Mouse (Mus musculus) forebrain, embryonic 16.5 days (tissue): Measurements from ENCODE around the gene A4galt. TPM values are rescaled to one million over a fixed set of nuclear protein-coding genes. Genes with fewer than 3 reads are reported as not detected.

Experiments
- ATAC-seq: fragments of 200-750 bp; cut with Nextera tagmentation; 2 replicates; pipeline ENCODE4 v1.8.0; 2017; ENCODE audit warnings: mild to moderate bottlenecking, moderate library complexity
- H3K27ac ChIP-seq: fragments of 300-500 bp; sonication (generic); 2 replicates; pipeline ENCODE4 v1.5.1; 2014; ENCODE audit warnings: low read length, control low read depth
- H3K27me3 ChIP-seq: fragments of 300-500 bp; sonication (generic); replicated peaks from 2 replicates; pipeline ENCODE4 v1.6.1; 2014; ENCODE audit warnings: low read length; ENCODE audit not compliant: control insufficient read depth, insufficient read depth
- H3K36me3 ChIP-seq: fragments of 300-500 bp; sonication (generic); 2 replicates; pipeline ENCODE4 v1.6.1; 2014; ENCODE audit not compliant: control insufficient read depth, insufficient read depth
- H3K4me1 ChIP-seq: fragments of 300-500 bp; sonication (generic); replicated peaks from 2 replicates; pipeline ENCODE4 v1.6.1; 2014; ENCODE audit warnings: low read length; ENCODE audit not compliant: control insufficient read depth, insufficient read depth
- H3K4me2 ChIP-seq: fragments of 300-500 bp; sonication (generic); 2 replicates; pipeline ENCODE4 v1.6.1; 2014; ENCODE audit warnings: mild to moderate bottlenecking, low read length, control low read depth
- H3K4me3 ChIP-seq: fragments of 300-500 bp; sonication (generic); replicated peaks from 2 replicates; pipeline ENCODE4 v1.5.1; 2014; ENCODE audit warnings: mild to moderate bottlenecking, low read length, control low read depth
- H3K9ac ChIP-seq: fragments of 300-500 bp; sonication (generic); replicated peaks from 2 replicates; pipeline ENCODE4 v1.6.1; 2014; ENCODE audit warnings: low read depth, low read length, control low read depth
- H3K9me3 ChIP-seq: fragments of 300-500 bp; sonication (generic); 2 replicates; pipeline ENCODE4 v1.6.1; 2016; ENCODE audit warnings: low read length; ENCODE audit not compliant: control insufficient read depth
- WGBS: fragments of 180-500 bp; shearing (Covaris S2); extraction: QIAGEN DNeasy Blood & Tissue Kit; methylation state at CpG from one replicate; pipeline ENCODE4 v1.1.7; 2014; 5-methylcytosine and 5-hydroxymethylcytosine counted together
- polyA plus RNA-seq: library from polyadenylated mRNA; unstranded; fragments of >200 nt; fragmentation: Nextera tagmentation; extraction: Ambion mirVana; gene quantifications from 2 replicates; pipeline ENCODE4 v1.2.1, GENCODE M21; 2015

The A4galt gene
- polyA plus RNA-seq, 1 experiment from 2014 or later = 2.4 TPM

- Histone ChIP-seq H3K27ac (no peak overlapping the region), H3K4me1 (peaks cover 15% of the 10 kb centered on the region), H3K27me3 (peaks cover 24% of the 10 kb centered on the region), H3K4me2 (no peak overlapping the region), H3K9me3 (no peaks in the 10 kb centered on the region), H3K9ac (no peak overlapping the region), H3K36me3 (no peaks in the 10 kb centered on the region), H3K4me3 (no peak overlapping the region)
- WGBS = 95% methylated on average over 4 of the region's 4 CpGs
- ATAC-seq = no peak
Measured at GRCm38 (mm10) chr15:83255191-83255782, 3.7 kb upstream of the A4galt start.

- 75% methylated on average over 10 of the region's 10 CpGs for WGBS
- Histone ChIP-seq H3K36me3 (no peaks in the 10 kb centered on the region), H3K4me3 (no peak overlapping the region), H3K4me1 (peaks cover 15% of the 10 kb centered on the region), H3K27ac (no peak overlapping the region), H3K27me3 (peaks cover 32% of the 10 kb centered on the region), H3K4me2 (no peak overlapping the region), H3K9ac (no peak overlapping the region), H3K9me3 (no peaks in the 10 kb centered on the region)
- no peak for ATAC-seq
Measured at GRCm38 (mm10) chr15:83254372-83255070, 2.9 kb upstream of the A4galt start.

GRCm38 (mm10) chr15:83252060-83252459, 486 bp upstream of the A4galt start:
- H3K4me2 ChIP-seq = no peak overlapping the region
- no peaks in the 10 kb centered on the region for H3K36me3 ChIP-seq
- H3K4me1 ChIP-seq = peaks cover 12% of the 10 kb centered on the region
- ATAC-seq = no peak
- H3K27ac ChIP-seq = no peak overlapping the region
- peaks cover 33% of the 10 kb centered on the region for H3K27me3 ChIP-seq
- H3K9me3 ChIP-seq = no peaks in the 10 kb centered on the region
- 67% methylated on average over 14 of the region's 14 CpGs for WGBS
- H3K9ac ChIP-seq = no peak overlapping the region
- no peak overlapping the region for H3K4me3 ChIP-seq

GRCm38 (mm10) chr15:83250651-83251175, 861 bp downstream of the A4galt start:
- Histone ChIP-seq H3K27me3 (peaks cover 33% of the 10 kb centered on the region), H3K4me3 (peak overlapping the region; percentile 41), H3K4me1 (peaks cover 12% of the 10 kb centered on the region), H3K9me3 (no peaks in the 10 kb centered on the region), H3K27ac (no peak overlapping the region), H3K4me2 (peak overlapping the region; percentile 63), H3K9ac (peak overlapping the region; percentile 44), H3K36me3 (no peaks in the 10 kb centered on the region)
- under 1% methylated on average over 20 of the region's 20 CpGs for WGBS
- ATAC-seq = no peak

- Histone ChIP-seq H3K9me3 (no peaks in the 10 kb centered on the region), H3K27me3 (peaks cover 33% of the 10 kb centered on the region), H3K4me3 (no peak overlapping the region), H3K9ac (no peak overlapping the region), H3K36me3 (no peaks in the 10 kb centered on the region), H3K4me1 (peaks cover 12% of the 10 kb centered on the region), H3K27ac (no peak overlapping the region), H3K4me2 (no peak overlapping the region)
- no peak for ATAC-seq
- 88% methylated on average over 12 of the region's 12 CpGs for WGBS
Measured at GRCm38 (mm10) chr15:83249535-83250287, 1.9 kb downstream of the A4galt start.

- Histone ChIP-seq H3K9ac (no peak overlapping the region), H3K36me3 (no peaks in the 10 kb centered on the region), H3K4me2 (no peak overlapping the region), H3K4me3 (no peak overlapping the region), H3K4me1 (peaks cover 12% of the 10 kb centered on the region), H3K27me3 (peaks cover 33% of the 10 kb centered on the region), H3K9me3 (no peaks in the 10 kb centered on the region), H3K27ac (no peak overlapping the region)
- WGBS = 70% methylated on average over 14 of the region's 14 CpGs
- no peak for ATAC-seq
Measured at GRCm38 (mm10) chr15:83248236-83248844, 3.2 kb downstream of the A4galt start.

GRCm38 (mm10) chr15:83244371-83244770, 7.2 kb downstream of the A4galt start:
- no peak for ATAC-seq
- Histone ChIP-seq H3K4me3 (no peak overlapping the region), H3K36me3 (no peaks in the 10 kb centered on the region), H3K4me1 (no peaks in the 10 kb centered on the region), H3K27me3 (no peaks in the 10 kb centered on the region; the same call in 1 of the 2 replicates), H3K27ac (no peak overlapping the region), H3K9ac (no peak overlapping the region), H3K9me3 (peaks cover 3% of the 10 kb centered on the region; the same call in 1 of the 2 replicates), H3K4me2 (no peak overlapping the region)
- 82% methylated on average over 3 of the region's 3 CpGs for WGBS

- H3K4me3 ChIP-seq = no peak overlapping the region
- H3K9ac ChIP-seq = no peak overlapping the region
- no peak overlapping the region for H3K27ac ChIP-seq
- 85% methylated on average over 4 of the region's 4 CpGs for WGBS
- H3K36me3 ChIP-seq = no peaks in the 10 kb centered on the region
- H3K9me3 ChIP-seq = peaks cover 3% of the 10 kb centered on the region; the same call in 1 of the 2 replicates
- no peaks in the 10 kb centered on the region for H3K27me3 ChIP-seq
- H3K4me2 ChIP-seq = no peak overlapping the region
- H3K4me1 ChIP-seq = no peaks in the 10 kb centered on the region
- ATAC-seq = no peak
Measured at GRCm38 (mm10) chr15:83241961-83242680, 9.5 kb downstream of the A4galt start.
